Mouse (Mus musculus) frontal cortex, postnatal 25 days (tissue): ENCODE measurements around the gene Zgpat.

Source experiments
- DNase-seq, 2 experiments: peaks; one replicate each; pipeline ENCODE4 v3.0.0; 2022; ENCODE audit warnings: low spot score in 2 of 2

Gene Zgpat

GRCm38 (mm10) chr2:181384919-181385391 is 20.2 kb downstream of the Zgpat start:
- DNase-seq: no peak

- DNase-seq: no peak
Measured at GRCm38 (mm10) chr2:181385885-181386284, 21.2 kb downstream of the Zgpat start.

- DNase-seq: no peak
Measured at GRCm38 (mm10) chr2:181386663-181387210, 22.0 kb downstream of the Zgpat start.

GRCm38 (mm10) chr2:181390136-181390870 is 25.6 kb downstream of the Zgpat start:
- no peak for DNase-seq

- no peak for DNase-seq
Measured at GRCm38 (mm10) chr2:181391022-181391421, 26.3 kb downstream of the Zgpat start.

- DNase-seq: no peak
Measured at GRCm38 (mm10) chr2:181391541-181391940, 26.8 kb downstream of the Zgpat start.

GRCm38 (mm10) chr2:181392600-181393213 is 28.0 kb downstream of the Zgpat start:
- DNase-seq: peak; percentile 86

- DNase-seq: no peak
Measured at GRCm38 (mm10) chr2:181394086-181394485, 29.4 kb downstream of the Zgpat start.

- DNase-seq: no peak
Measured at GRCm38 (mm10) chr2:181397207-181397761, 32.6 kb downstream of the Zgpat start.

GRCm38 (mm10) chr2:181401497-181401896 is 36.8 kb downstream of the Zgpat start:
- DNase-seq: no peak

GRCm38 (mm10) chr2:181403722-181404121 is 39.0 kb downstream of the Zgpat start:
- DNase-seq: no peak

GRCm38 (mm10) chr2:181409643-181410042 is 44.9 kb downstream of the Zgpat start:
- no peak for DNase-seq

GRCm38 (mm10) chr2:181410760-181411473 is 46.2 kb downstream of the Zgpat start:
- peak; percentile 43 to 57 for DNase-seq

- no peak for DNase-seq
Measured at GRCm38 (mm10) chr2:181413141-181413540, 48.4 kb downstream of the Zgpat start.

- no peak for DNase-seq
Measured at GRCm38 (mm10) chr2:181415945-181416344, 51.2 kb downstream of the Zgpat start.

GRCm38 (mm10) chr2:181419359-181419758 is 54.6 kb downstream of the Zgpat start:
- DNase-seq: no peak

- DNase-seq: peak; percentile 15 to 25
Measured at GRCm38 (mm10) chr2:181420426-181420825, 55.7 kb downstream of the Zgpat start.

- DNase-seq: no peak
Measured at GRCm38 (mm10) chr2:181420903-181421638, 56.3 kb downstream of the Zgpat start.

- DNase-seq: no peak
Measured at GRCm38 (mm10) chr2:181423834-181424233, 59.1 kb downstream of the Zgpat start.
